Mouse (Mus musculus) testis, postnatal 14 days (tissue): ENCODE results near the gene Cdhr4.

Experiments used
- DNase-seq: peaks from one replicate; pipeline ENCODE4 v3.0.0; 2021; ENCODE audit warnings: low spot score

The Cdhr4 gene

GRCm38 (mm10) chr9:107992197-107992596 is at the start of gene Cdhr4:
Gene Cdhr4 (plus strand): TSS chr9:107992497.
- DNase-seq = no peak

DNA sequence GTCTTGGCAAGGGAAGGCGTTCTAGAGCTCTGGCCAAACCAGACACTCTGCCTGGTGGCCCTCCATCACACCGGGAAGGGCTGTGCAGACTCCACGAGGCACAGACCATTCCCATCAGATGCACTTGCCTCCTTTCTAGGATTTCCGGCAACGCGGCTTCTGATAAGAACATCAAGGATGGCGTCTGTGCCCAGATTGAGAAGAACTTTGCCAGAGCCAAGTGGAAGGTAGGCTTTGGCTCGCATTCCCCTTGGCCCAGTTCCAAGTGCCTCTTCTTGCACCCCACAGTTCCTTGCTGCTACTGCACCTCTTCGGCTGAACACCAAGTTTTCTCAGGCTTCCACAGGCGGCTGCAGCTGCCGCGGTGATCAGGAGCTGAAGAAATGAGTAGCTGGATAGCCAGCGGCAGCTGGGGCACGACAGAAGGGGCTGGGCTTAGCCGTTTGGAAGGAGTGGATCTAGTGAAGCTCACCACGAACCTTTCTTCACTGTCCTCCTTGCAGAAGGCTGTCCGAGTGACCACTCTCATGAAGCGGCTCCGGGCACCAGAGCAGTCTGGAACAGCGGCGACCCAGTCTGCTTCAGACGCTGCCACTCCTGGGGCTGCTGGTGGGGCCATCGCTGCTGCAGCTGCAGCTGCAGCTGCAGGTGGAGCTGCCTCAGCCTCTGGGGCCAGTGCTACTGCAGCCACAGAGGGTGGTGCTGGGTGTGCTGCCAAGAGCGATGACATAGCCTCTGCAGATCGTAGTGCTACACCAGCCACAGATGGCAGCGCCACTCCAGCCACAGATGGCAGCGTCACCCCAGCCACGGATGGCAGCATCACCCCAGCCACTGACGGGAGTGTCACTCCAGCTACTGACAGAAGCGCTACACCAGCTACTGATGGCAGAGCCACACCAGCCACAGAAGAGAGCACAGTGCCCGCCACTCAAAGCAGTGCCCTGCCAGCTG is 44.8 kb upstream of the Cdhr4 start:
- DNase-seq = no peak

GRCm38 (mm10) chr9:107949184-107949921 is 42.9 kb upstream of the Cdhr4 start:
- DNase-seq = no peak

- no peak for DNase-seq
Measured at GRCm38 (mm10) chr9:107949922-107950235, 42.4 kb upstream of the Cdhr4 start, which contains the start of gene Traip. Gene Traip (plus strand): TSS chr9:107950136.

DNA sequence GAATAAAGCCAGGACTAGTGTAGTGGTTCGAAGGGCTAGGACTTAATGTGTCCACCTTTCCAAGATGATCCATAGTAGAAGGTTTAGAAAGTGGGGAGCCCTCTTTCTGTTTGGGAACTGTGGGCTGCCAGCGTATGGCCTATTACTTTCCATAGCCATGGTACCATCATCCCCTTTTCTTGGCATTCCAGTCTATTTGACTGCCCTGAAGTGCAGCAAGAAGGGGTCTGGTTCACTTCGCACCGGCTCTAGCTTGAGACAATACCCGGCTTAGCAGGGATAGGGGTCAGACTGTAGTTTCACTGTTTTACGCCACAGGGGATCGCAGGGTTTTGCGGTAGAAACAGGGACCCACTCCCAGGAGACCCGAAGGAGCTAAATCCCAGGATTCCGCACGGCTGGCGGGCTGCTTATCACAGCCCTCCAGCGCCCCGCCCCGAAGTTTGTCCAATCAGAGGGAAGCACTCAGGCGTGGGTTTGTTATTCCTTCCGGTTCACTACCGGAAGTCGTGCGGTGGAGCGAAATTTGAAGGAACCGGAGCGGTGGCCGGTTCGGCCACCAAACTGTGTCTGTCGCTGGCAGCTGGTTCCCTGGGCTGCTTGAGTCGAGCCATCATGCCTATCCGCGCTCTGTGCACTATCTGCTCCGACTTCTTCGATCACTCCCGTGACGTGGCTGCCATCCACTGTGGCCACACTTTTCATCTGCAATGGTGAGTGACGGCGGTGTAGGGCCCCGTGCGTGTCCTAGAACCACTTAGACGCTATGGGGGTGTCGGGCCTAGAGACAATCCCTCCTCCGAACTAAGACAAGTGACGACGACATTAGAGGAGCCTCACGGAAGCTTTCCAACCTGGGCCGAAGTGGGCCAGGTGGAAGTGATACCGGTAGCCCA is 41.6 kb upstream of the Cdhr4 start:
- peak; percentile 92 for DNase-seq

GRCm38 (mm10) chr9:107955613-107956289 is 36.5 kb upstream of the Cdhr4 start:
- no peak for DNase-seq

- no peak for DNase-seq
Measured at GRCm38 (mm10) chr9:107957141-107957540, 35.2 kb upstream of the Cdhr4 start.

DNA sequence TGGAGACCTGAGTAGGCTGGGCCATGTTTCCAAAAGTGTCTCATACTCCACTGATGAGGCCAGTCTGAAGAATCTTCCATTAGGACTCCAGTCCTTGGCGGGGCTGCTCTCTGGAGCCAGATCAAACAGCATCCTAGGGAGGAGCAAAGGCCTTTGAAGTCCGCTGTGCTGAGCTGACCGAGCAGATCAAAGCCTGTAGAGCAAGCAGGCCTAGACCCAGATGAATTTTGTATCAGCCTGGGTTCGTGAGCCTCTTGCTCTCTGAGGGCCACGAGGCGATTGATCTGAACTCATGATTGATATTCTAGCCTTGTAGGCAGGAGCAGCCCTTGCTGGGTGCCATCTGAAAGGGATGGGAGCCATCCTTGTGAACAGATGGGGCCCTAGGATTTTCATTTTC is 32.4 kb upstream of the Cdhr4 start:
- DNase-seq = no peak

DNA sequence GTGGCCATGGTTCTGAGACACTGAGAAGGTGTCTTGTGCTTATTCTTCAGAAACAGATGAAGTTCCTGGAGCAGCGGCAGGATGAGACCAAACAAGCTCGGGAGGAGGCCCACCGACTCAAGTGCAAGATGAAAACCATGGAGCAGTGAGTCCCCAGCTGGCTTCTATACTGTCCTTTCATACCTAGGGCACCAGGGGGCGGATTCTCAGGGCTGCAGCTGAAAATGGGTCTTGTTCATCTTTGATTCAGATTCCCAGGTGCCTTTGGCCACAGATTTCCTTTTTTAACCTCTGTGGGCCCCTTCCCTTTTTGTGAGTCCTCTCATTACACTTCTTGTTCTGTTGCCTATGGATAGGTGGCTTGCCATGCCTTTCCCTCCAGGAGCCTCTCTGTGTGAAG is 31.4 kb upstream of the Cdhr4 start:
- no peak for DNase-seq

- DNase-seq = no peak
Measured at GRCm38 (mm10) chr9:107961351-107961762, 30.9 kb upstream of the Cdhr4 start.

GRCm38 (mm10) chr9:107961881-107962280 is 30.4 kb upstream of the Cdhr4 start:
- DNase-seq = no peak

- no peak for DNase-seq
Measured at GRCm38 (mm10) chr9:107962916-107963315, 29.4 kb upstream of the Cdhr4 start.

DNA sequence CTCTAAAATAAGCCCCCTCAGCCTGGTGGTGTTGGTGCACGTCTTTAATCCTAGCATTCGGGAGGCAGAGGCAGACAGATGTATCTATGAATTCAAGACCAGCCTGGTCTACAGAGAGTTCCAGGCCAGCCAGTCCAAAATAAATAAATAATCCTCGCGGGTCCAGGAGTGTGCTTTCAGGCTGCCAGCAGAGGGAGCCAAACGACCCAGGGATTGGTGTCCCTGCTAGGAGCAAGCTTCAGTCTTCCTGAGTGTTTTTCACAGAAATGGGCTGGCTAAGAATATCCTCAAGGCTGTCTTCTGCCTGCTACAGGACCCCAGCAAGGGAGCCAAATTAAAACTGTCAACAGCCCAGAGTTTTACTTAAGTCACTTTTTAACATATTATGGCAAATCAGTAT is 28.6 kb upstream of the Cdhr4 start:
- no peak for DNase-seq

DNA sequence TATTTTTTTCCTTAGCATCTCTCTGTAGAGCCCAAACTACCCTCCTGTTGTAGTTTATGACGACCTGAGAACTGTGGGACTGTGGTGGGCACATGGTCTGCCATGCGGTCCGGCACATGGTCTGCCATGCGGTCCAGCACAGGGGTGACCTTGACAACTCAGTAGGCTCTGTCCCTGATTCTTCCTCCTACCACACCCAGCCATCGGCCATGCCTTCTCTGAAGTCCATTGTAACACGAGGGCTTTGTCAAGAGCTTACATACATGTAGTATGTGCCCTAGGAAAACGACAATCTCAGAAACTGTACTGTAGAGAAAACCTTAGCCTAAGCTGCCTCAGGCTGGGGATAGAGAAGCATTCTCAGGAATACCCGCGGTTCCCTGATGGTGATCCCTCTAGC is 27.6 kb upstream of the Cdhr4 start:
- no peak for DNase-seq

GRCm38 (mm10) chr9:107966676-107967075 is 25.6 kb upstream of the Cdhr4 start:
- DNase-seq = no peak

DNA sequence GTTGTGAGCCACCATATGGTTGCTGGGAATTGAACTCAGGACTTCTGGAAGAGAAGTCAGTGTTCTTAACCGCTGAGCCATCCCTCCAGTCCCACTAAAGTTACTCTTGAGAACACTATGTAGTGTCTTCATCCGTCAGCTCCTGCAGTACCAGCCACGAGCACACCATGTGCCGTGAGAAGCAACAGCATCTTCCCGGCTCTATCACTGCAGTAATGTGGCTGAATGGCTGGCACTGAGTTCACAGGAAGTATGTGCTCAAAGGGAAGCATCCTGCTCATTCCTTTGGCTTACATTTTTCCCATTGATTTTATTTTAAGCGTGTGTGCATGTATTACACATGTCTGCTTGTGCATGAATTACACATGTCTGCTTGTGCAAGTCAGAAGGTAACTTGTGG is 24.9 kb upstream of the Cdhr4 start:
- no peak for DNase-seq

DNA sequence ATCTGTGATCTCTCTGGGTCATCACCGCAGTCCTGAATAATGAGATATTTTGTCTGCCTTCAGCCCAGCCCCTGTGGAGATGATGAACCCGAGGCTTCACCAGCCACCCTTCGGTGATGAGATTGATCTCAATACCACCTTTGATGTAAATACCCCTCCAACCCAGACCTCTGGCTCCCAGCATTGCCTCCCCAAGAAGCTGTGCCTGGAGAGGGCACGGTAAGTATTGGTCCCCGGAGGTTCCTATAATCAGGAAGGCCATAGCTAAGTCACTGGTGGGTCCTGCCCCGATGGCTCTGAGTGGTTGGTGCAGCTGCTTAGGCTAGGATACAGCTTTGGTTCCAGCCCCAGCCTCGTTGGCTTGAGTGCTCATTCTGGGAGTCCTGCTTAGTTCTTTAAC is 23.8 kb upstream of the Cdhr4 start:
- no peak for DNase-seq

DNA sequence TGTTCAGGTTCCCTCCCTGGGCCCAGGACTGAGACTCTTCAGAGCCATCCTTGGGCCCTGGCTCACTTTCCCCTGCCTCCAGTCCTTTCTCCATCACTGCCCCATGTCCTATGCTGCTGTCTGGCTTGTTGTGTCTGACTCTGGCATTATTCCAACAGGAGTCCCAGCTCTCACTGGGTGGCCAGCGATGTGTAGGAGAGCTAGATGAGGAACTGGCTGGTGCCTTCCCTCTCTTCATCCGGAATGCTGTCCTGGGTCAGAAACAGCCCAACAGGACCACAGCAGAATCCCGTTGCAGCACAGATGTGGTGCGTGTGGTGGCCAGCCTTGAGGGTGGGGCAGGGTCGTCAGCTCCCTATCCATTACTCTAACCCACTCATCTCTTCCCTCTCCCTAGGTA is 22.0 kb upstream of the Cdhr4 start:
- DNase-seq = no peak

DNA sequence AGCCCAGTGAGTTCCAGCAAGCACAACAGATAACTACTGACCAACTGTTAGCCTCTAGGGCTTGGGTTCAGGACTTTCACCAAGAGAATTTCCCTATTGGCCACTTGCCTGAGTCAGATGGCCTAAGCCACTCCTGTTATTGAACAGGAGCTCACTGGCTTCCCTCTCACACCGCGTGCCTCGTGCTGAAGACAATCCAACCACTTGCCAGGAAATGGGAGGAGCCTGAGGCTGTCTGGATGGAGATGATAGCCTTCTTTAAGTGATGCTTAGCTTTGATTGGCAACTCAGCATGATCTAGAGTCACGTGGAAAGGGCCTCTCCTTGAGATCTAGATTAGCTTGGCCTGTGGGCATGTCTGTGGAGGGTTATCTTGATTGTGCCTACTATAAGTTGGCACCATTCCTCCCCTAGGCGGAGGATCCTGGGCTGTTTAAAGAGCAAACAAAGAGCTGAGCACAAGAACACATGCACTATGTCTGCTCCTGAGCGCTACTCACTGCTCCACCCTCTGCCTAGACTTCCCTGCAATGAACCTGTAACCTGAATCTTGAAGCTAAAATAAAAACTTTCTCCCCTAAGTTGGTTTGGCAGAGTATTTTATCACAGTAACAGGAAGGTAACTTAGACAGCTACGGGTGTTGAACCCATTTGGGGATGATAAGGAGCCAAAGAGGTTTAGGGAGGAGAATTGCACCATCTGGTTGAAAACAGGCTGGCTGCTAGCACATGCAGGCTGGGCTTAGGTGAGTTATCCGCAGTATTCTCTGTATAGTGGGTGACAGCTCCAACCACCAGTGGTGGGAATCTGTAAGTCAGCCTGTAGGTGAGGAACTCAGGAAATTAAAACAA is 20.4 kb upstream of the Cdhr4 start:
- DNase-seq = no peak

DNA sequence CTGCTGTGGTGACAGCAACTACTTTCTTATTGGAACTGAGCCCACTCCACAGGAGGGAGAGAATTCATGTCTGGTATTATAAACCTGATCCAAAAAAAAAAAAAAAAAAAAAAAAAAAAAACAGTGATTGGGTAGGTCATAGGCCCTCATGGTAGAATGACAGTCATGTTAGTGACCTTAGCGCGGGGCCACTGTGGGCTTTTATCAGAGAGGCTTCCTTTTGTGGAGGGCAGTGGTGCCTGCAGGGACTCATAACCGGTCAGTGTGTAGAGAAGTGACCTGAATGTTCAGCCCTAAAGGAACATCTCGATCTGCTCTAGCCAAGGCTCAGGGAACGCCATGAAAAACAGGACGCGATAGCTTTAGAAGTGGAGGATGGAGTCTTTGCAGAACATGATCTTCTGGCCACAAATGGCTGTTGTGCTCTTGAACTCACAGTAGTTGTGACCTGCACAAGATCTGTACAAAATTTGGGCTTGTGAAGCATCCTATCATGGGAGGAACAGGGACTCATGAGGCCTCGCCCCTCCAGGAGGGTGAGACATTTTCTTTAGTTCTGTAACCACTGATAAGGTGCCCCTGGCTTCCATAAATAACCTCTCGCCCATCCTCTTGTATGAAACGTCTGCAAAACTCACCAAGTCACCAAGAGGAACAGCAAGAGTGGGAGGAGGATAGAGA is 17.7 kb upstream of the Cdhr4 start:
- DNase-seq = no peak
